Mouse (Mus musculus): ENCODE data around the gene Lrrc27. TPM values are rescaled to one million over a fixed set of nuclear protein-coding genes. Genes with fewer than 3 reads are reported as not detected.

The Lrrc27 gene
- polyA plus RNA-seq, 1 experiment from 2014 or later = 3.6 TPM

DNA sequence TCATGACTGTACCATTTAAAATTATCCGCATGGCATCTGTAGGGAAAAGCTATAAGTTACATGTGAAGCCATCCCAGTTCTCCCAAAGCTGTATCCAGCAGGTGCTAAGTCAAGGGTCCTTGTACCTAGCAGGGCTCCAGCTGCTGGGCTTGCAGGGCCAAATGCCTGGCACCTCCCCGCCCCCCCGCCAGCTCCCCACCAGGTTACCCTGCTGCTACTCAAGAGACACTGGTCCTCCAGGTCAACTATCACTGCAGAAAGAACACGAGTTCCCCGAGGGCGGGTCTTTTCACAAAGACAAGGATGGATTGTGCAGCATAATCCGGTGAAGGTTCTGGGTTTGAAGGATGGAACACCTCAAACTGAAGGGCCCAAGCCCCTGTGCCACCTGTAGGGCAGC lies 25.5 kb upstream of the Lrrc27 start:
- 34% methylated on average over 7 of the region's 7 CpGs for WGBS

GRCm38 (mm10) chr7:139187771-139188633 lies 24.8 kb upstream of the Lrrc27 start:
- Histone ChIP-seq H3K4me1 (replicated peaks; ENCODE audit: control insufficient read depth, insufficient read depth, low read length) (peaks cover 9% of the 10 kb centered on the region), H3K4me3 (replicated peaks; ENCODE audit: low read length) (peak overlapping the region; percentile 67), H3K27me3 (replicated peaks; ENCODE audit: control insufficient read depth, insufficient read depth, low read length) (peaks cover 15% of the 10 kb centered on the region), H3K27ac (ENCODE audit: low read length) (no peak overlapping the region), H3K9me3 (ENCODE audit: control insufficient read depth, low read length) (no peaks in the 10 kb centered on the region), H3K4me2 (ENCODE audit: low read length) (peak overlapping the region; percentile 74), H3K9ac (replicated peaks; ENCODE audit: low read depth, low read length) (peak overlapping the region; percentile 64), H3K36me3 (ENCODE audit: control insufficient read depth, insufficient read depth) (no peaks in the 10 kb centered on the region)
- ATAC-seq = peak; percentile 95
- WGBS = under 1% methylated on average over 94 of the region's 94 CpGs

More for the DNA sequence above, 25.5 kb upstream of the Lrrc27 start:
- Histone ChIP-seq H3K4me1 (replicated peaks; ENCODE audit: control insufficient read depth, insufficient read depth, low read length) (peaks cover 9% of the 10 kb centered on the region), H3K9ac (replicated peaks; ENCODE audit: low read depth, low read length) (peak overlapping the region; percentile 64), H3K4me3 (replicated peaks; ENCODE audit: low read length) (peak overlapping the region; percentile 67), H3K27ac (ENCODE audit: low read length) (no peak overlapping the region), H3K4me2 (ENCODE audit: low read length) (peak overlapping the region; percentile 74), H3K27me3 (replicated peaks; ENCODE audit: control insufficient read depth, insufficient read depth, low read length) (peaks cover 15% of the 10 kb centered on the region), H3K36me3 (ENCODE audit: control insufficient read depth, insufficient read depth) (no peaks in the 10 kb centered on the region), H3K9me3 (ENCODE audit: control insufficient read depth, low read length) (no peaks in the 10 kb centered on the region)
- no peak for ATAC-seq

GRCm38 (mm10) chr7:139188634-139189207 lies 24.1 kb upstream of the Lrrc27 start:
- peaks cover 9% of the 10 kb centered on the region for H3K4me1 ChIP-seq (replicated peaks; ENCODE audit: control insufficient read depth, insufficient read depth, low read length)
- no peaks in the 10 kb centered on the region for H3K36me3 ChIP-seq (ENCODE audit: control insufficient read depth, insufficient read depth)
- no peaks in the 10 kb centered on the region for H3K9me3 ChIP-seq (ENCODE audit: control insufficient read depth, low read length)
- peak; percentile 57; the same call in 1 of the 2 replicates for ATAC-seq
- peak overlapping the region; percentile 67 for H3K4me3 ChIP-seq (replicated peaks; ENCODE audit: low read length)
- H3K27ac ChIP-seq (ENCODE audit: low read length) = no peak overlapping the region
- WGBS = 2% methylated on average over 23 of the region's 23 CpGs
- H3K27me3 ChIP-seq (replicated peaks; ENCODE audit: control insufficient read depth, insufficient read depth, low read length) = peaks cover 15% of the 10 kb centered on the region
- peak overlapping the region; percentile 74 for H3K4me2 ChIP-seq (ENCODE audit: low read length)
- H3K9ac ChIP-seq (replicated peaks; ENCODE audit: low read depth, low read length) = peak overlapping the region; percentile 64

DNA sequence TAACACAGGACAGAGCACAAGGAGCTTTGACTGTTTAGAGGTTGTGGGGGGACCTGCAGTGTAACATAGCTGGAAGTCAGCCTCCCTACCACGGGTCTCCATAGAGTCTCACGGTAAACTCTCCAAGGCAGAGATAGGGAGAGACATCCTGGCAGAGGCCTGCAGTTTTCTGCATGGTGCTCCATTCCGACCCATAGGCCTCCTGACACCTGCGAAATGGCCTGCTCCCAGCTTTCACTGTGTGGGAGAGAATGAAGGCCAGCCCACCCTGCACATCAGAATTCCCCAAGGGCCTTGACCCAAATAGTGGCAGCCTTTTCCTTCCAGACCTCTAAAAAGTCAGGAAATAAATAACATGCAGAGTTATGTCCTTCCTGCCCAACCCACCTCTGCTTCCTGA lies 22.2 kb upstream of the Lrrc27 start:
- Histone ChIP-seq H3K9me3 (ENCODE audit: control insufficient read depth, low read length) (no peaks in the 10 kb centered on the region), H3K4me2 (ENCODE audit: low read length) (no peak overlapping the region), H3K27ac (ENCODE audit: low read length) (no peak overlapping the region), H3K9ac (replicated peaks; ENCODE audit: low read depth, low read length) (no peak overlapping the region), H3K4me3 (replicated peaks; ENCODE audit: low read length) (no peak overlapping the region), H3K27me3 (replicated peaks; ENCODE audit: control insufficient read depth, insufficient read depth, low read length) (peaks cover 15% of the 10 kb centered on the region), H3K4me1 (replicated peaks; ENCODE audit: control insufficient read depth, insufficient read depth, low read length) (peaks cover 7% of the 10 kb centered on the region), H3K36me3 (ENCODE audit: control insufficient read depth, insufficient read depth) (no peaks in the 10 kb centered on the region)
- no peak for ATAC-seq
- WGBS = 92% methylated on average over 4 of the region's 4 CpGs

DNA sequence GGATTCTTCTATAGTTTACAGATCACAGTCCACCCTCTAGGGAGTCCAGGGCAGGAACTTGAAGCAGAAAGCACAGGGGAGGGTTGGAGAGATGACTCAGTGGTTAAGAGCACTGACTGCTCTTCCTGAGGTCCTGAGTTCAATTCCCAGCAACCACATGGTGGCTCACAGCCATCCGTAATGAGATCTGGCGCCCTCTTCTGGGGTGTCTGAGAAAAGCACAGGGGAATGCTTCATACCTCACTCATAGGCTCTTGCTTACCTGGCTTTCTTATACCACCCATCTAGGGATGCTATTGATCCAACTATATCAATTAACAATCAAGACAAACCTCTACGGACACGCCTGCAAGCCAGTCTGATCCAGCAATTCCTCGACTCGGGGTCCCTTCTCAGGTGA lies 21.2 kb upstream of the Lrrc27 start:
- Histone ChIP-seq H3K9me3 (ENCODE audit: control insufficient read depth, low read length) (no peaks in the 10 kb centered on the region), H3K36me3 (ENCODE audit: control insufficient read depth, insufficient read depth) (no peaks in the 10 kb centered on the region), H3K4me2 (ENCODE audit: low read length) (no peak overlapping the region), H3K4me3 (replicated peaks; ENCODE audit: low read length) (no peak overlapping the region), H3K4me1 (replicated peaks; ENCODE audit: control insufficient read depth, insufficient read depth, low read length) (peaks cover 7% of the 10 kb centered on the region), H3K27me3 (replicated peaks; ENCODE audit: control insufficient read depth, insufficient read depth, low read length) (peaks cover 12% of the 10 kb centered on the region), H3K27ac (ENCODE audit: low read length) (no peak overlapping the region), H3K9ac (replicated peaks; ENCODE audit: low read depth, low read length) (no peak overlapping the region)
- no peak for ATAC-seq
- WGBS = 70% methylated on average over 6 of the region's 6 CpGs

DNA sequence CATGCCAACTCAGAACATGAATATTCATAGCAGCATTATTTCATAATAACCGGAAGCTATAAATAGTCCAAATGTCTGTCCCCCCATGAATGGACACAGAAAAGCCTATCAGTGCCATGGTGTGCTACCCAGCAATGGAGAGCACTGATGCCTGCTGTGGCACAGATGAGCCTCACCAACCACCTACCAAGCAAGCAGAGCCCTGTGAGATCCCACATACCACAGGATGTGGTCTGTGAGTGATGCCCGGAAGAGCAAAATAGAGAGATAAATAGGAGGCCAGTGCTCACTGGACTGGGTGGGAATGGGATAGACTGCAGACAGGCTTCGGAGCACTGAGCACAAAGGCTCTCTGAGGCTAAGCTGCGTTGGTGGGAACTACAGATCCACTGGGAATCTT lies 15.8 kb upstream of the Lrrc27 start:
- 85% methylated on average over 4 of the region's 4 CpGs for WGBS
- no peaks in the 10 kb centered on the region for H3K9me3 ChIP-seq (ENCODE audit: control insufficient read depth, low read length)
- no peak overlapping the region for H3K9ac ChIP-seq (replicated peaks; ENCODE audit: low read depth, low read length)
- no peak overlapping the region for H3K4me3 ChIP-seq (replicated peaks; ENCODE audit: low read length)
- H3K27ac ChIP-seq (ENCODE audit: low read length) = no peak overlapping the region
- no peaks in the 10 kb centered on the region for H3K4me1 ChIP-seq (replicated peaks; ENCODE audit: control insufficient read depth, insufficient read depth, low read length)
- ATAC-seq = no peak
- no peaks in the 10 kb centered on the region for H3K36me3 ChIP-seq (ENCODE audit: control insufficient read depth, insufficient read depth)
- no peak overlapping the region for H3K4me2 ChIP-seq (ENCODE audit: low read length)
- H3K27me3 ChIP-seq (replicated peaks; ENCODE audit: control insufficient read depth, insufficient read depth, low read length) = peaks cover 7% of the 10 kb centered on the region; the same call in 1 of the 2 replicates

DNA sequence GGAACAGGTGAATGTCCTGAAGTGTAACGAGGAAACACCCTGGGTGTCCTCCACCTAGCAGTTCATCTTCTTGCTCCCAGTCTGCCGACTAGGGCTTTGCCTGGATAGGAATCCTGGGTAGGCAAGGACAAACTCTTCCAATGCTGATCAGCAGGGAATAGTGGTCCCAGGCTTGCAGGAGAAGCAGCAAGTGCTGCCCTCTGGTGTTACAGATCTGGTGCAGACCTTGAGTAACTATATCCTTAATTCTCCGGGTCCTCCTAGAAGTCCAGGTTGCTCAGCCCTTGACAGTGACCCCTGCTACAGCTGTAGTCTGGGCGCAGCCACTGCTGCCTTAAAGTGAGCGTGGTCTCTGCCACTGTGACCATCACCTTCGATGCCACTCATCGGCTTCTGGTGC lies 12.7 kb upstream of the Lrrc27 start:
- H3K4me1 ChIP-seq (replicated peaks; ENCODE audit: control insufficient read depth, insufficient read depth, low read length) = no peaks in the 10 kb centered on the region
- peak; percentile 65 for ATAC-seq
- no peaks in the 10 kb centered on the region for H3K9me3 ChIP-seq (ENCODE audit: control insufficient read depth, low read length)
- H3K9ac ChIP-seq (replicated peaks; ENCODE audit: low read depth, low read length) = no peak overlapping the region
- 32% methylated on average over 7 of the region's 7 CpGs for WGBS
- H3K27ac ChIP-seq (ENCODE audit: low read length) = no peak overlapping the region
- H3K4me3 ChIP-seq (replicated peaks; ENCODE audit: low read length) = no peak overlapping the region
- peaks cover 7% of the 10 kb centered on the region; the same call in 1 of the 2 replicates for H3K27me3 ChIP-seq (replicated peaks; ENCODE audit: control insufficient read depth, insufficient read depth, low read length)
- H3K4me2 ChIP-seq (ENCODE audit: low read length) = no peak overlapping the region
- no peaks in the 10 kb centered on the region for H3K36me3 ChIP-seq (ENCODE audit: control insufficient read depth, insufficient read depth)

DNA sequence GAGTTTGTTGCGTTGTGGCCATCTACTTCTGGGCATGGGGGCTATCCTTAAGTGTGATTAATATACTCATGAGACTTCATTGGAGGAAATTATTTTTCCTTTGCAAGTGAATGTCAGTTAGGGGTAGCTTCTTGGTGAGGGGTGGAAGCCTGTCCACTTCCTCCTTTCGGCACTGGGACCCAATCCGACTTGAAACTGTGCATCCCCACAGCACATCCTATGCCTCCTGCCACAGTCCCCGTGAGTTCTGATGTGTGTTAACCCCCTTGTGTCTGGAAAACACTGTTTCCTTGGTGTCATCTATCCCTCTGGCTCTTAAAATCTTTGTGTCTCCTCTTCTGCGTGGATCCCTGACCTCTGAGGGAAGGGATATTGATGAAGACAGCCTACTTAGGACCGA lies 11.6 kb upstream of the Lrrc27 start:
- Histone ChIP-seq H3K9ac (replicated peaks; ENCODE audit: low read depth, low read length) (no peak overlapping the region), H3K27ac (ENCODE audit: low read length) (no peak overlapping the region), H3K4me1 (replicated peaks; ENCODE audit: control insufficient read depth, insufficient read depth, low read length) (no peaks in the 10 kb centered on the region), H3K9me3 (ENCODE audit: control insufficient read depth, low read length) (no peaks in the 10 kb centered on the region), H3K4me2 (ENCODE audit: low read length) (no peak overlapping the region), H3K36me3 (ENCODE audit: control insufficient read depth, insufficient read depth) (no peaks in the 10 kb centered on the region), H3K27me3 (replicated peaks; ENCODE audit: control insufficient read depth, insufficient read depth, low read length) (peaks cover 7% of the 10 kb centered on the region; the same call in 1 of the 2 replicates), H3K4me3 (replicated peaks; ENCODE audit: low read length) (no peak overlapping the region)
- WGBS = 62% methylated on average over 6 of the region's 6 CpGs
- no peak for ATAC-seq

DNA sequence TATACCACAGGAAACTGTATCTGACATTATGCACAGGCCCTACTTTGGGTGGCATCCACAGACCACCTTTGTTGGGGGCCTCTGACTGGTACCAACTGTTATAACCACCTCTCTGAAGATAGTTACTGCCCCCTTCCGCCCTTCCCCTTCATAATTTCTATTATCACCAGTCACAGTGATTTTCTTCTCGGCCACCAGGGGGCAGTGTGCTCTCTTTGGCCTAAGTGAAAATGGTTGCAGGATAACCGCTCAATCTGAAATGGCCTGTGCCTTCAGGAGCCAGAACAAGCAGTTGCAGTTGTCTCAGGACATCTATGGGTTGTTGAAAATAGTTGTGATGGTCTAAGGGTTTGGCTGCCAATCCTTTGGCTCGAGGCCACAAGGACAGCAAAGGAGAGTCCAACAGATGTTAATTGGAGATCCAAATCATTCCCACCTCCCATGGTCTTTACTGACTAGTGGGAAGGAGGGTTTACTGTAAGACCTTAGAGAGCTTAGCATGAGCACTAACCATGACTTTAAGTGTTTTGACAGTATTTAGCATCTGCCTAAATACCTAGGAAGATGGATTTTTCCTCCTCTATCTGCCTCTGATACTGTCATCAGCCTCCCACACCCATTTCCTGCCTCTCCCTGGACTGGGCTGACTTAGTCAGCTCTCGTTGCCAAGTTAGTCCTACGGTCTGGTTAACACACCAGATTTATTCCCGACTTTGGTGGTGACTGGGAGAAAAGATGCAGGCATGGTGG lies 4.6 kb upstream of the Lrrc27 start:
- ATAC-seq = no peak
- no peak overlapping the region for H3K4me2 ChIP-seq (ENCODE audit: low read length)
- H3K27ac ChIP-seq (ENCODE audit: low read length) = no peak overlapping the region
- H3K4me3 ChIP-seq (replicated peaks; ENCODE audit: low read length) = no peak overlapping the region
- H3K36me3 ChIP-seq (ENCODE audit: control insufficient read depth, insufficient read depth) = no peaks in the 10 kb centered on the region
- 38% methylated on average over 7 of the region's 7 CpGs for WGBS
- no peaks in the 10 kb centered on the region for H3K27me3 ChIP-seq (replicated peaks; ENCODE audit: control insufficient read depth, insufficient read depth, low read length)
- no peaks in the 10 kb centered on the region for H3K9me3 ChIP-seq (ENCODE audit: control insufficient read depth, low read length)
- H3K4me1 ChIP-seq (replicated peaks; ENCODE audit: control insufficient read depth, insufficient read depth, low read length) = peaks cover 4% of the 10 kb centered on the region
- H3K9ac ChIP-seq (replicated peaks; ENCODE audit: low read depth, low read length) = no peak overlapping the region
